In the genomic region with DNA sequence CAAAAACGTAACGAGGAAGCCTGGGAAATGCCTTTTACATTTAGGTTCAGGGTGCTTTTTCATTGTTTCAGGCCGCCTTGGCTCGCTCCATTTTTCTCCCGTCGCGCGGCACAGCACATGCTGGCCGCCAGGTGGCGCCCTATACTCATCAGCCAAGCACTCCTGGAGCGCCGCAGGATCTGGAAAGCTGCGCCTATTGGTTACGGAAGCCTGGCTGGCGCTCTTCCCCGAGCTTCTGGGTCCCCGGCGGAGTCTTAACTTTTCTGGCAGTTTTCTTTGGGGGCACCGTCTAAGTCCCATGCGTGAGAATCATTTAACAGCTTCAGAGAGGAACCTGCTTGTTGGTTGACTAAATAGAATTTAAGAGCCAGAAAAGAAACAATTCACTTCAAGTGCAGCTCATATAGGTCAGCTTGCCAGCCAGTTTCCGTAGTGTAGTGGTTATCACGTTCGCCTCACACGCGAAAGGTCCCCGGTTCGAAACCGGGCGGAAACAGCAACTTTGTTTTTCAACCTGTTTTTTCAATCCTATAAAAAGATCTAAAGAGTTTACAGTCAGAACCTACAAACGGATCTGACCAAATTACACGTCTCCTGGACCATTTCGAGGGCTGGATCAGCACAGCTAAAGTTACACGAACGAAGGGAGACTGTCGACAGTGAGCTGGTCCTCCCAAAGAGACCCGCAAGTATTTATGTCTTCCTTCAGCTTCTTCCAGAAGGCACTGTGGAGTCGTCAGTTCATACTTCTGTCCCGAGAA, we compare ENCODE assay signal across 8 mouse cellular contexts. TPM values are rescaled to one million over a fixed set of nuclear protein-coding genes. Genes with fewer than 3 reads are reported as not detected.
DNase-seq lines count a peak whose midpoint lies in the region; ATAC-seq and TF ChIP-seq lines count a peak whose summit lies in the region.

No protein-coding gene starts in this region.

- WGBS in heart, embryonic 11.5 days (ENCODE audit: insufficient replicate concordance): under 1% methylated on average over 38 of the region's 38 CpGs
- WGBS in kidney, embryonic 15.5 days: under 1% methylated on average over 38 of the region's 38 CpGs
- WGBS in limb, embryonic 15.5 days: under 1% methylated on average over 38 of the region's 38 CpGs
- under 1% methylated on average over 38 of the region's 38 CpGs for WGBS in midbrain, postnatal 0 days

- H3K36me3 ChIP-seq in C2C12 (ENCODE audit: control insufficient read depth, insufficient read depth): no peaks in the 10 kb centered on the region
- H3K36me3 ChIP-seq in heart, embryonic 11.5 days (ENCODE audit: control insufficient read depth, insufficient read depth, low read length): no peaks in the 10 kb centered on the region
- no peaks in the 10 kb centered on the region for H3K36me3 ChIP-seq in kidney, embryonic 15.5 days
- H3K36me3 ChIP-seq in limb, embryonic 15.5 days: no peaks in the 10 kb centered on the region
- H3K36me3 ChIP-seq in midbrain, postnatal 0 days (ENCODE audit: insufficient read depth, low read length): no peaks in the 10 kb centered on the region

- no peaks in the 10 kb centered on the region for H3K9me3 ChIP-seq in heart, embryonic 11.5 days (replicated peaks; ENCODE audit: control insufficient read depth, low read length)
- no peaks in the 10 kb centered on the region for H3K9me3 ChIP-seq in kidney, embryonic 15.5 days (replicated peaks)
- H3K9me3 ChIP-seq in limb, embryonic 15.5 days: no peaks in the 10 kb centered on the region
- H3K9me3 ChIP-seq in midbrain, postnatal 0 days (ENCODE audit: low read length): no peaks in the 10 kb centered on the region

- DNase-seq in brain, embryonic 14.5 days (ENCODE audit: low read depth): peak; percentile 98
- peak; percentile 98 for DNase-seq in midbrain, postnatal 0 days (ENCODE audit: low spot score)
- DNase-seq in spleen, postnatal 10 days (ENCODE audit: low spot score in 2 of 2): peak; percentile 92 to 93

- peak overlapping the region; percentile 82 for H3K4me2 ChIP-seq in heart, embryonic 11.5 days
- H3K4me2 ChIP-seq in kidney, embryonic 15.5 days: peak overlapping the region; percentile 68
- H3K4me2 ChIP-seq in limb, embryonic 15.5 days: peak overlapping the region; percentile 57
- peak overlapping the region; percentile 69 for H3K4me2 ChIP-seq in midbrain, postnatal 0 days (ENCODE audit: low read depth, low read length, poor library complexity, severe bottlenecking)

- peak overlapping the region; percentile 74 for H3K27ac ChIP-seq in heart, embryonic 11.5 days (ENCODE audit: low read depth, low read length)
- H3K27ac ChIP-seq in kidney, embryonic 15.5 days: peak overlapping the region; percentile 88
- peak overlapping the region; percentile 85 for H3K27ac ChIP-seq in limb, embryonic 15.5 days
- H3K27ac ChIP-seq in midbrain, postnatal 0 days (ENCODE audit: low read depth, low read length): peak overlapping the region; percentile 89

- H3K79me2 ChIP-seq in C2C12 (ENCODE audit: control insufficient read depth, insufficient read depth): no peaks in the 10 kb centered on the region

- peak; percentile 79 for TF ChIP-seq CTCF in C2C12 (IDR thresholded peaks at IDR 0.05; ENCODE audit: control insufficient read depth, insufficient read depth, insufficient read length)
- peak; percentile 99 for TF ChIP-seq CTCF in brain, embryonic 14.5 days (IDR thresholded peaks at IDR 0.05; ENCODE audit: borderline replicate concordance, extremely low read depth, insufficient read depth, insufficient read length)
- peak; percentile 97 for TF ChIP-seq CTCF in midbrain, postnatal 0 days (IDR thresholded peaks at IDR 0.05)

- peak overlapping the region; percentile 72 for H3K9ac ChIP-seq in heart, embryonic 11.5 days (ENCODE audit: low read depth, low read length)
- peak overlapping the region; percentile 41 for H3K9ac ChIP-seq in kidney, embryonic 15.5 days
- 0 out of 2 replicates have a peak overlapping the region, but pooled peaks have one; percentile 33 for H3K9ac ChIP-seq in limb, embryonic 15.5 days
- H3K9ac ChIP-seq in midbrain, postnatal 0 days (replicated peaks; ENCODE audit: low read length, poor library complexity, severe bottlenecking): peak overlapping the region; percentile 46

- H3K79me3 ChIP-seq in C2C12 (ENCODE audit: low read depth): no peaks in the 10 kb centered on the region

- H3K4me3 ChIP-seq in C2C12 (ENCODE audit: insufficient read depth, poor library complexity, severe bottlenecking): peak overlapping the region; percentile 34
- peak overlapping the region; percentile 65 for H3K4me3 ChIP-seq in heart, embryonic 11.5 days (ENCODE audit: low read depth, low read length)
- peak overlapping the region; percentile 61 for H3K4me3 ChIP-seq in kidney, embryonic 15.5 days (replicated peaks)
- peak overlapping the region; percentile 56 for H3K4me3 ChIP-seq in limb, embryonic 15.5 days
- H3K4me3 ChIP-seq in midbrain, postnatal 0 days (ENCODE audit: low read depth, low read length): peak overlapping the region; percentile 51

- H3ac ChIP-seq in C2C12 (ENCODE audit: control insufficient read depth, insufficient read length, low read depth): peak overlapping the region; percentile 64

- TF ChIP-seq POLR2A in brain, embryonic 14.5 days (IDR thresholded peaks at IDR 0.05; ENCODE audit: borderline replicate concordance, extremely low read depth, insufficient read depth, insufficient read length, poor library complexity, severe bottlenecking): no peak

- peaks cover 5% of the 10 kb centered on the region; the same call in 1 of the 2 replicates for H3K4me1 ChIP-seq in heart, embryonic 11.5 days (ENCODE audit: control insufficient read depth, insufficient read depth, low read length)
- peaks cover 23% of the 10 kb centered on the region; the same call in 1 of the 2 replicates for H3K4me1 ChIP-seq in kidney, embryonic 15.5 days
- H3K4me1 ChIP-seq in limb, embryonic 15.5 days: peaks cover 19% of the 10 kb centered on the region
- H3K4me1 ChIP-seq in midbrain, postnatal 0 days (ENCODE audit: insufficient read depth, low read length): no peaks in the 10 kb centered on the region

- peak; percentile 84 for ATAC-seq in erythroblast, adult 5-6 weeks (replicated peaks; ENCODE audit: low FRiP score, poor library complexity, severe bottlenecking)
- ATAC-seq in heart, embryonic 11.5 days (replicated peaks; ENCODE audit: insufficient number of reproducible peaks, low FRiP score, low TSS enrichment): peak; percentile 83
- peak; percentile 92 for ATAC-seq in kidney, embryonic 15.5 days (replicated peaks; ENCODE audit: low FRiP score)
- ATAC-seq in limb, embryonic 15.5 days (ENCODE audit: insufficient number of reproducible peaks, low FRiP score, low TSS enrichment, low read depth): peak; percentile 90
- peak; percentile 90 for ATAC-seq in midbrain, postnatal 0 days (ENCODE audit: low FRiP score)

- H3K27me3 ChIP-seq in C2C12 (ENCODE audit: control insufficient read depth, insufficient read depth, insufficient read length): no peaks in the 10 kb centered on the region
- H3K27me3 ChIP-seq in heart, embryonic 11.5 days (ENCODE audit: control insufficient read depth, insufficient read depth, low read length): no peaks in the 10 kb centered on the region
- H3K27me3 ChIP-seq in kidney, embryonic 15.5 days: no peaks in the 10 kb centered on the region
- no peaks in the 10 kb centered on the region for H3K27me3 ChIP-seq in limb, embryonic 15.5 days
- no peaks in the 10 kb centered on the region for H3K27me3 ChIP-seq in midbrain, postnatal 0 days (ENCODE audit: insufficient read depth, low read length)

RNA-seq across cellular contexts. Expression of a gene that starts 2.5 kb away (rescaled TPM):
- polyA plus RNA-seq in C2C12 (2012; fragmentation: generic; extraction: Trizol): 0.39 TPM
- polyA plus RNA-seq in brain, embryonic 14.5 days (2012; rRNA removed): 9.8 and 16.7 TPM in 2 replicates
- not detected in 2 replicates for total RNA-seq in erythroblast, adult 5-6 weeks (2015; ENCODE audit: low replicate concordance)
- not detected in 2 replicates for total RNA-seq in erythroblast, adult 5-6 weeks (2017; ENCODE audit: low replicate concordance)
- 2.7 and 5.6 TPM in 2 replicates for polyA plus RNA-seq in heart, embryonic 11.5 days (2014; fragmentation: Nextera tagmentation; extraction: Ambion mirVana)
- 2.0 and 2.1 TPM in 2 replicates for polyA plus RNA-seq in kidney, embryonic 15.5 days (2015; fragmentation: Nextera tagmentation; extraction: Ambion mirVana)
- 1.1 and 2.2 TPM in 2 replicates for polyA plus RNA-seq in limb, embryonic 15.5 days (2015; fragmentation: Nextera tagmentation; extraction: Ambion mirVana)
- total RNA-seq in midbrain, postnatal 0 days (2014; rRNA removed): 0.38 and 1.5 TPM in 2 replicates
- polyA plus RNA-seq in midbrain, postnatal 0 days (2015; fragmentation: Nextera tagmentation; extraction: Ambion mirVana): 6.0 and 8.1 TPM in 2 replicates

RNA-seq across cellular contexts. Expression of a gene that starts 39.2 kb away (rescaled TPM):
- polyA plus RNA-seq in C2C12 (2012; fragmentation: generic; extraction: Trizol): 147 TPM
- 272 and 337 TPM in 2 replicates for polyA plus RNA-seq in brain, embryonic 14.5 days (2012; rRNA removed)
- 15.6 and 40.3 TPM in 2 replicates for total RNA-seq in erythroblast, adult 5-6 weeks (2015; ENCODE audit: low replicate concordance)
- 9.2 and 20.0 TPM in 2 replicates for total RNA-seq in erythroblast, adult 5-6 weeks (2017; ENCODE audit: low replicate concordance)
- 426 and 502 TPM in 2 replicates for polyA plus RNA-seq in heart, embryonic 11.5 days (2014; fragmentation: Nextera tagmentation; extraction: Ambion mirVana)
- polyA plus RNA-seq in kidney, embryonic 15.5 days (2015; fragmentation: Nextera tagmentation; extraction: Ambion mirVana): 307 and 309 TPM in 2 replicates
- polyA plus RNA-seq in limb, embryonic 15.5 days (2015; fragmentation: Nextera tagmentation; extraction: Ambion mirVana): 235 and 256 TPM in 2 replicates
- total RNA-seq in midbrain, postnatal 0 days (2014; rRNA removed): 263 TPM in 2 replicates
- polyA plus RNA-seq in midbrain, postnatal 0 days (2015; fragmentation: Nextera tagmentation; extraction: Ambion mirVana): 313 and 326 TPM in 2 replicates

RNA-seq across cellular contexts. Expression of a gene that starts 39.3 kb away (rescaled TPM):
- polyA plus RNA-seq in C2C12 (2012; fragmentation: generic; extraction: Trizol): 0.11 TPM
- polyA plus RNA-seq in brain, embryonic 14.5 days (2012; rRNA removed): 1.1 and 5.1 TPM in 2 replicates
- total RNA-seq in erythroblast, adult 5-6 weeks (2015; ENCODE audit: low replicate concordance): not detected in 2 replicates
- not detected in 2 replicates for total RNA-seq in erythroblast, adult 5-6 weeks (2017; ENCODE audit: low replicate concordance)
- polyA plus RNA-seq in heart, embryonic 11.5 days (2014; fragmentation: Nextera tagmentation; extraction: Ambion mirVana): 0.30 TPM in 1 of 2 replicates, not detected in the other
- polyA plus RNA-seq in kidney, embryonic 15.5 days (2015; fragmentation: Nextera tagmentation; extraction: Ambion mirVana): 0.86 and 0.99 TPM in 2 replicates
- 6.8 and 9.3 TPM in 2 replicates for polyA plus RNA-seq in limb, embryonic 15.5 days (2015; fragmentation: Nextera tagmentation; extraction: Ambion mirVana)
- total RNA-seq in midbrain, postnatal 0 days (2014; rRNA removed): 0.49 and 0.90 TPM in 2 replicates
- polyA plus RNA-seq in midbrain, postnatal 0 days (2015; fragmentation: Nextera tagmentation; extraction: Ambion mirVana): 0.63 and 0.67 TPM in 2 replicates

RNA-seq across cellular contexts. Expression of a gene that starts 46.5 kb away (rescaled TPM):
- not detected for polyA plus RNA-seq in C2C12 (2012; fragmentation: generic; extraction: Trizol)
- polyA plus RNA-seq in brain, embryonic 14.5 days (2012; rRNA removed): 4.9 and 7.4 TPM in 2 replicates
- 100 and 146 TPM in 2 replicates for total RNA-seq in erythroblast, adult 5-6 weeks (2015; ENCODE audit: low replicate concordance)
- total RNA-seq in erythroblast, adult 5-6 weeks (2017; ENCODE audit: low replicate concordance): 78.3 and 110 TPM in 2 replicates
- 3.8 and 4.4 TPM in 2 replicates for polyA plus RNA-seq in heart, embryonic 11.5 days (2014; fragmentation: Nextera tagmentation; extraction: Ambion mirVana)
- 7.8 and 10.5 TPM in 2 replicates for polyA plus RNA-seq in kidney, embryonic 15.5 days (2015; fragmentation: Nextera tagmentation; extraction: Ambion mirVana)
- 25.9 and 32.2 TPM in 2 replicates for polyA plus RNA-seq in limb, embryonic 15.5 days (2015; fragmentation: Nextera tagmentation; extraction: Ambion mirVana)
- total RNA-seq in midbrain, postnatal 0 days (2014; rRNA removed): 18.1 and 19.8 TPM in 2 replicates
- polyA plus RNA-seq in midbrain, postnatal 0 days (2015; fragmentation: Nextera tagmentation; extraction: Ambion mirVana): 12.8 and 14.2 TPM in 2 replicates

Comparison
In these comparisons a context has a peak if more than half of its experiments do, and no peak if none do; other contexts are left out.
1. Peak in every context shown above with its lines: DNase-seq, ATAC-seq, H3K4me3 ChIP-seq and H3K27ac ChIP-seq.